Mouse (Mus musculus): ENCODE measurements around the gene 4933412E24Rik.

DNA sequence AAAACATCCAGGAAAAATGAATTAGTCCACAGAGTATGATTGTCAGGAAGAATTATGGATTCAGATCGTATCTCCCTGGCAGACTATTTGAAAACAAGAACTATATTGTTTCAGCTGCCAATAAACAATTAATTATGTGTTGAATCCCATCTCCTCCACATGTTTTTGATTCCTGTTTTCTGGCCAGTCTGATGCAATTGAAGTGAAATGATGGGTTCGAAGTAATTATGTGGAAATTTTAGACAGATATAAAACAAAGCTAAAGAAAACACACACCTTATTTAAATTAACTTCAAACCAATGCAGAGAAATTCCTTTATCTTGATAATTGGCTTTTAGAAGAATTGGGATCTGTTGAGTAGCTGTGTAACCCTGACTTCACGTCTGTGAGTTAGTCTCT is 14.3 kb upstream of the 4933412E24Rik start:
- TF ChIP-seq CTCF (IDR thresholded peaks at IDR 0.05; ENCODE audit: control insufficient read depth, insufficient read depth, low read length): no peak
- no peak for TF ChIP-seq POLR2A (IDR thresholded peaks at IDR 0.05; ENCODE audit: borderline replicate concordance, control insufficient read depth, low read depth, low read length)

Measured in bone marrow, adult 2 months (tissue).